8 mouse cellular contexts compared by ENCODE assay signal in the genomic region with DNA sequence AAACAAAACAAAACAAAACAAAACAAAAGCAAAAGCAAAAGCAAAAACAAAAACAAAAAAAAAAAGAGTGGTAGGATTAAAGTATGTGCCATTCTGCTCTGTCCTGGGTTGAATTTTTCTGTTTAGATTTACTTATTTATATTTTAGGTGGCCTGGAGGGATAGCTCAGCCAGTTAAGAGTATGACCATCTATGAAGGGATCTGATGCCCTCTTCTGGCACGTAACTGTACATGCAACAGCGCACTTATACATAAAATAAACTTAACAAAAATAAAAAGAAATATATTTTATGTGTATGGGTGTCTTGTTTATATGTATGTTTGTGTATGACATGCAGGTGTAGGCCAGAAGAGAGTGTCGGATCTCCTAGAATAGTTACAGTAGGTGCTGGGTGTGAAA. TPM values are rescaled to one million over a fixed set of nuclear protein-coding genes. Genes with fewer than 3 reads are reported as not detected.
DNase-seq lines count a peak whose midpoint lies in the region; ATAC-seq and TF ChIP-seq lines count a peak whose summit lies in the region.

No protein-coding gene starts in this region.

- WGBS in hindbrain, postnatal 0 days = 64% methylated on average over 3 of the region's 3 CpGs
- WGBS in hindbrain, embryonic 16.5 days = 58% methylated on average over 3 of the region's 3 CpGs
- 48% methylated on average over 3 of the region's 3 CpGs for WGBS in spleen, adult 2 months
- WGBS in stomach, postnatal 0 days = 53% methylated on average over 3 of the region's 3 CpGs

- no peak for TF ChIP-seq EP300 in stomach, postnatal 0 days (optimal IDR thresholded peaks at IDR 0.05)

- H3K27me3 ChIP-seq in hindbrain, postnatal 0 days (ENCODE audit: insufficient read depth, low read length) = no peaks in the 10 kb centered on the region
- H3K27me3 ChIP-seq in hindbrain, embryonic 16.5 days (replicated peaks; ENCODE audit: control insufficient read depth, insufficient read depth, low read length) = no peaks in the 10 kb centered on the region
- H3K27me3 ChIP-seq in spleen, adult 2 months (ENCODE audit: control insufficient read depth, insufficient read depth, low read length) = no peaks in the 10 kb centered on the region
- H3K27me3 ChIP-seq in stomach, postnatal 0 days (ENCODE audit: control insufficient read depth, insufficient read depth, low read length) = no peaks in the 10 kb centered on the region

- H3K4me2 ChIP-seq in hindbrain, postnatal 0 days (ENCODE audit: low read depth, low read length) = no peak overlapping the region
- H3K4me2 ChIP-seq in hindbrain, embryonic 16.5 days (ENCODE audit: low read length) = no peak overlapping the region
- no peak overlapping the region for H3K4me2 ChIP-seq in stomach, postnatal 0 days (replicated peaks; ENCODE audit: low read depth)

- no peak overlapping the region for H3K9ac ChIP-seq in hindbrain, postnatal 0 days (replicated peaks; ENCODE audit: low read length)
- H3K9ac ChIP-seq in hindbrain, embryonic 16.5 days (ENCODE audit: low read depth, low read length) = no peak overlapping the region
- H3K9ac ChIP-seq in stomach, postnatal 0 days (ENCODE audit: low read length) = no peak overlapping the region

- H3K4me1 ChIP-seq in hindbrain, postnatal 0 days (ENCODE audit: insufficient read depth, low read length) = no peaks in the 10 kb centered on the region
- H3K4me1 ChIP-seq in hindbrain, embryonic 16.5 days (ENCODE audit: control insufficient read depth, insufficient read depth, low read depth, low read length) = no peaks in the 10 kb centered on the region
- H3K4me1 ChIP-seq in spleen, adult 2 months (ENCODE audit: control insufficient read depth, insufficient read depth, insufficient read length) = no peaks in the 10 kb centered on the region
- H3K4me1 ChIP-seq in stomach, postnatal 0 days (replicated peaks; ENCODE audit: control insufficient read depth, insufficient read depth) = no peaks in the 10 kb centered on the region

- H3K9me3 ChIP-seq in hindbrain, postnatal 0 days (ENCODE audit: low read length) = no peaks in the 10 kb centered on the region
- no peaks in the 10 kb centered on the region for H3K9me3 ChIP-seq in hindbrain, embryonic 16.5 days (ENCODE audit: control insufficient read depth, low read length)
- no peaks in the 10 kb centered on the region for H3K9me3 ChIP-seq in stomach, postnatal 0 days (ENCODE audit: control insufficient read depth, low read length)

- ATAC-seq in hindbrain, postnatal 0 days = no peak
- no peak for ATAC-seq in hindbrain, embryonic 16.5 days
- peak; percentile 84 for ATAC-seq in common myeloid progenitor, adult 5-6 weeks (replicated peaks; ENCODE audit: low read depth, poor library complexity, severe bottlenecking)
- no peak for ATAC-seq in stomach, postnatal 0 days (ENCODE audit: low FRiP score, low TSS enrichment)

- peak; percentile 55 for DNase-seq in hindbrain, postnatal 0 days (ENCODE audit: low spot score)
- peak in 1 of 2 experiments; percentile 35 for DNase-seq in spleen, adult 2 months (ENCODE audit: low read depth in 1 of 2, low spot score in 2 of 2)
- DNase-seq in spleen, postnatal 14 days (ENCODE audit: low spot score in 2 of 2) = no peak
- no peak for DNase-seq in stomach, postnatal 0 days (ENCODE audit: low spot score)
- DNase-seq in adrenal gland, postnatal 14 days = no peak
- no peak for DNase-seq in layer of hippocampus, postnatal 36 days

- no peak overlapping the region for H3K27ac ChIP-seq in hindbrain, postnatal 0 days
- no peak overlapping the region for H3K27ac ChIP-seq in hindbrain, embryonic 16.5 days (ENCODE audit: low read depth, low read length)
- H3K27ac ChIP-seq in spleen, adult 2 months (ENCODE audit: insufficient read depth, low read length) = no peak overlapping the region
- no peak overlapping the region for H3K27ac ChIP-seq in stomach, postnatal 0 days (replicated peaks)

- peak; percentile 69 for TF ChIP-seq CTCF in hindbrain, postnatal 0 days (IDR thresholded peaks at IDR 0.05; ENCODE audit: low read depth)
- TF ChIP-seq CTCF in spleen, adult 2 months (IDR thresholded peaks at IDR 0.05; ENCODE audit: extremely low read depth, insufficient read depth, insufficient read length, insufficient replicate concordance) = peak; percentile 18; the same call in 1 of the 2 replicates
- TF ChIP-seq CTCF in stomach, postnatal 0 days (IDR thresholded peaks at IDR 0.05; ENCODE audit: low read depth) = peak; percentile 75

- no peaks in the 10 kb centered on the region for H3K36me3 ChIP-seq in hindbrain, postnatal 0 days (ENCODE audit: insufficient read depth, low read length)
- H3K36me3 ChIP-seq in hindbrain, embryonic 16.5 days (ENCODE audit: control insufficient read depth, insufficient read depth, low read length) = no peaks in the 10 kb centered on the region
- H3K36me3 ChIP-seq in spleen, adult 2 months (ENCODE audit: control insufficient read depth, insufficient read depth, low read length) = no peaks in the 10 kb centered on the region
- no peaks in the 10 kb centered on the region for H3K36me3 ChIP-seq in stomach, postnatal 0 days (ENCODE audit: control insufficient read depth, insufficient read depth, low read length)

- H3K4me3 ChIP-seq in hindbrain, postnatal 0 days (ENCODE audit: low read length) = no peak overlapping the region
- H3K4me3 ChIP-seq in hindbrain, embryonic 16.5 days (ENCODE audit: low read length) = no peak overlapping the region
- H3K4me3 ChIP-seq in spleen, adult 2 months (ENCODE audit: extremely low read depth, insufficient read depth, insufficient read length) = no peak overlapping the region
- H3K4me3 ChIP-seq in stomach, postnatal 0 days (ENCODE audit: low read depth, low read length) = no peak overlapping the region

- TF ChIP-seq POLR2A in spleen, adult 2 months (IDR thresholded peaks at IDR 0.05; ENCODE audit: low read depth, low read length) = no peak

RNA-seq across cellular contexts. Expression of a gene that starts 8.0 kb away (rescaled TPM):
- total RNA-seq in hindbrain, postnatal 0 days (2014; rRNA removed) = not detected in 2 replicates
- not detected in 2 replicates for polyA plus RNA-seq in hindbrain, postnatal 0 days (2015; fragmentation: Nextera tagmentation; extraction: Ambion mirVana)
- not detected in 2 replicates for polyA plus RNA-seq in hindbrain, embryonic 16.5 days (2015; fragmentation: Nextera tagmentation; extraction: Ambion mirVana)
- 43.0 and 52.7 TPM in 2 replicates for polyA plus RNA-seq in spleen, adult 2 months (2012; rRNA removed)
- total RNA-seq in common myeloid progenitor, adult 5-6 weeks (2017) = 4.5 and 7.1 TPM in 2 replicates
- polyA plus RNA-seq in stomach, postnatal 0 days (2015; fragmentation: Nextera tagmentation; extraction: Ambion mirVana) = 0.10 and 0.16 TPM in 2 replicates
- 4.2 and 14.2 TPM in 2 replicates for total RNA-seq in adrenal gland, postnatal 14 days (2021)
- total RNA-seq in layer of hippocampus, postnatal 36 days (2021) = not detected

RNA-seq across cellular contexts. Expression of a gene that starts 20.6 kb away (rescaled TPM):
- total RNA-seq in hindbrain, postnatal 0 days (2014; rRNA removed) = 3.8 and 4.0 TPM in 2 replicates
- 1.3 TPM in 2 replicates for polyA plus RNA-seq in hindbrain, postnatal 0 days (2015; fragmentation: Nextera tagmentation; extraction: Ambion mirVana)
- polyA plus RNA-seq in hindbrain, embryonic 16.5 days (2015; fragmentation: Nextera tagmentation; extraction: Ambion mirVana) = 0.94 and 1.3 TPM in 2 replicates
- 0.07 and 0.39 TPM in 2 replicates for polyA plus RNA-seq in spleen, adult 2 months (2012; rRNA removed)
- 0.73 and 4.2 TPM in 2 replicates for total RNA-seq in common myeloid progenitor, adult 5-6 weeks (2017)
- 56.5 and 57.9 TPM in 2 replicates for polyA plus RNA-seq in stomach, postnatal 0 days (2015; fragmentation: Nextera tagmentation; extraction: Ambion mirVana)
- not detected in 2 replicates for total RNA-seq in adrenal gland, postnatal 14 days (2021)
- not detected for total RNA-seq in layer of hippocampus, postnatal 36 days (2021)

RNA-seq across cellular contexts. Expression of a gene that starts 28.6 kb away (rescaled TPM):
- 1.2 and 2.8 TPM in 2 replicates for total RNA-seq in hindbrain, postnatal 0 days (2014; rRNA removed)
- polyA plus RNA-seq in hindbrain, postnatal 0 days (2015; fragmentation: Nextera tagmentation; extraction: Ambion mirVana) = 0.61 and 1.2 TPM in 2 replicates
- polyA plus RNA-seq in hindbrain, embryonic 16.5 days (2015; fragmentation: Nextera tagmentation; extraction: Ambion mirVana) = 0.98 and 1.0 TPM in 2 replicates
- polyA plus RNA-seq in spleen, adult 2 months (2012; rRNA removed) = 157 and 183 TPM in 2 replicates
- total RNA-seq in common myeloid progenitor, adult 5-6 weeks (2017) = 29.6 and 34.9 TPM in 2 replicates
- 0.56 and 0.63 TPM in 2 replicates for polyA plus RNA-seq in stomach, postnatal 0 days (2015; fragmentation: Nextera tagmentation; extraction: Ambion mirVana)
- 1.7 and 18.1 TPM in 2 replicates for total RNA-seq in adrenal gland, postnatal 14 days (2021)
- total RNA-seq in layer of hippocampus, postnatal 36 days (2021) = 1 to 10 TPM; 2.8 to 3.6 TPM

RNA-seq across cellular contexts. Expression of a gene that starts 42.7 kb away (rescaled TPM):
- 50.4 and 56.8 TPM in 2 replicates for total RNA-seq in hindbrain, postnatal 0 days (2014; rRNA removed)
- 24.2 and 28.4 TPM in 2 replicates for polyA plus RNA-seq in hindbrain, postnatal 0 days (2015; fragmentation: Nextera tagmentation; extraction: Ambion mirVana)
- polyA plus RNA-seq in hindbrain, embryonic 16.5 days (2015; fragmentation: Nextera tagmentation; extraction: Ambion mirVana) = 28.5 and 37.3 TPM in 2 replicates
- polyA plus RNA-seq in spleen, adult 2 months (2012; rRNA removed) = 22.4 and 29.4 TPM in 2 replicates
- total RNA-seq in common myeloid progenitor, adult 5-6 weeks (2017) = 13.2 and 15.7 TPM in 2 replicates
- 9.6 and 13.4 TPM in 2 replicates for polyA plus RNA-seq in stomach, postnatal 0 days (2015; fragmentation: Nextera tagmentation; extraction: Ambion mirVana)
- 41.8 and 47.9 TPM in 2 replicates for total RNA-seq in adrenal gland, postnatal 14 days (2021)
- total RNA-seq in layer of hippocampus, postnatal 36 days (2021) = 10 to 100 TPM; 48.8 to 49.4 TPM

Comparison
In these comparisons a context has a peak if more than half of its experiments do, and no peak if none do; other contexts are left out.
1. CTCF ChIP-seq: peak in every context shown above with its lines; median percentile 75 in stomach, postnatal 0 days; 69 in hindbrain, postnatal 0 days; 18 in spleen, adult 2 months.